Mouse (Mus musculus) erythroid progenitor cell, adult 5-6 weeks (primary cell): ENCODE measurements around the gene Vgll4. TPM values are rescaled to one million over a fixed set of nuclear protein-coding genes. Genes with fewer than 3 reads are reported as not detected.
"Not testable (repeated sequence)": the region's sequence is repeated elsewhere in the genome, so short reads cannot be mapped to it uniquely, and the experiment has no call there.

Experiments
- ATAC-seq: replicated peaks from 2 replicates; pipeline ENCODE4 v1.8.0; 2016; ENCODE audit warnings: moderate number of reproducible peaks, mild to moderate bottlenecking, moderate TSS enrichment, inconsistent platforms; ENCODE audit not compliant: poor library complexity, low FRiP score, severe bottlenecking
- total RNA-seq, 2 experiments: library from RNA; stranded (forward) in 1 of 2; stranded (reverse) in 1 of 2; fragments of 150-400 nt in 1 of 2; fragments of 186-747, 209-891 nt in 1 of 2; gene quantifications; 2 replicates each; pipeline versions ENCODE4 v1.2.3 to v1.2.4; 2015 to 2017; ENCODE audit warnings: low replicate concordance in 2 of 2

Vgll4 gene
- total RNA-seq, 2 experiments from 2014 or later = 3.3 to 6.7 TPM

DNA sequence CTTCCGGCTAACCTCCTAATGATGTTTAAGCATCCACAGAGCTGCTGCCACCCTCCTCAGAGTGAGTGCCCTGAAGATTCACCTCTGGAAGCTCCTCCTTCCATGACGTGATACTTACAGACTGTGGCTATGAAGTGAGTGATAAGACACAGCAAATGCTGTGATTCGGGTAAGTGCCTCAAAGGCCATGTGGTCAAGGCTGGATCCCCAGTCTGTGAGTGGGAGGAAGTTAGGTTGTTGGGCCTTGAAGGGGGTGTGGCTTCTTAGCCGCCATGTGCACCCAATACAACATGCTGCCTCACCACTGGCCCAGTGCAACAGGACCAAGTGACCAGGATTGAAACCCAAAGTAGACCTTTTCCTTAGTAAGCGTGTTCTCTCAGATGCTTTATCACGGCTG lies 65.6 kb downstream of the Vgll4 start:
- ATAC-seq = no peak

DNA sequence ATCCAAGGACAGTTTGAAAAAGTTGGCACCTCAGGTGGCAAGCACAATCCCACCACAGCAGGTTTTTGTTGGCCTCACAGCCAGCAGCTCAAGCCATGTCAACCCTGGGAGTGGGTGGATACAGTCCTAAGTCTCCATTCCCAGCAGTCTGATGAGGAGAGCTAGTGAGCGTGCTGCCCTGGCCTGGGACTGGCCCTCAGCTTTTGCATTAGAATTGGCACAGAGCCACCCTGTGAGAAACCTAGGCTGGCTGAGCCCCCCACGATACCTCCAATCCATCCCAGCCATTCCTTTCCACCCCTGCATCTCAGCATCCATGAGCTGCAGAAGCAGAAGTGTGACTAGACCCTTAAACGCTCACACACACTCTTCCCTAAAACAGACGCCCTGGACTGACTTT lies 67.9 kb downstream of the Vgll4 start:
- ATAC-seq = no peak

- ATAC-seq = peak; percentile 78
Observed at GRCm38 (mm10) chr6:114901321-114901824, 68.4 kb downstream of the Vgll4 start.

DNA sequence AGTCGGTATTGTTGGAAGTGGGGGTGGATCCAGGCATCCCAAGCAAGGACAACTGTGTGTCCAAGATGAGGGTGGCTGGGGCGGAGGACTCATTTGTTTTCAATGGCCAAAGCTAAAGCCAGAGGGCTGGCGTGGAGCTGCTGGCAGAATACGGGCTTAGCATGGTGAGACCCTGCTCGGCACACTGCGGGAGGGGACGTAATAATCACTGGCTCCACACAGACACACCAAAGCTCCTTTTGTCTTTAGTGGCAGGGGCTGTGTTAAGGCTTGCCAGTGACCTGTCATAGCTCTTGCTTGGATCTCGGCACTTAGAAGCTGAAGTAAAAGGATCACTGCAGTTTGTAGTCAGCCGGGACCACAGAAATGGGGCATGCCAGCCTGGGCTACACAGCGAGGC lies 69.6 kb downstream of the Vgll4 start:
- no peak for ATAC-seq

DNA sequence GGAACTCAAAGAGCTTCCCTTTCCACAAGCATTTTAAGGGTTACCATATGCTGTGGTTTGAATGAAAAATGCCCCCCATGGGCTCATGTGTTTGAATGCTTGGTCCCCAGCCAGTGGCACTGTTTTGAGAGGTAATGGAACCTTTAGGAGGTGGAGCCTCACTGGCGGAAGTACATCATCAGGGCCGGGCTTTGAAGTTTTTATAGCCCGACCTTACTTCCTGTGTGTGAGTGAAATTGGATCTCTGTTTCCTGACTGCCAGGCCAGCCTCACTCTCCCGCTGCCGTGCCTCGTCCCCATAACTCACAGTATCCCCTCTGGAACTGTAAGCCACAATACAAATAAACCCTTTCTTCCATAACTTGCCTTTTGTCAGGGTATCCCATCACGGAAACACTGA lies 70.1 kb downstream of the Vgll4 start:
- no peak for ATAC-seq

GRCm38 (mm10) chr6:114898949-114899348 lies 70.8 kb downstream of the Vgll4 start:
- ATAC-seq = no peak

- ATAC-seq = no peak
Observed at GRCm38 (mm10) chr6:114896281-114896680, 73.5 kb downstream of the Vgll4 start.

DNA sequence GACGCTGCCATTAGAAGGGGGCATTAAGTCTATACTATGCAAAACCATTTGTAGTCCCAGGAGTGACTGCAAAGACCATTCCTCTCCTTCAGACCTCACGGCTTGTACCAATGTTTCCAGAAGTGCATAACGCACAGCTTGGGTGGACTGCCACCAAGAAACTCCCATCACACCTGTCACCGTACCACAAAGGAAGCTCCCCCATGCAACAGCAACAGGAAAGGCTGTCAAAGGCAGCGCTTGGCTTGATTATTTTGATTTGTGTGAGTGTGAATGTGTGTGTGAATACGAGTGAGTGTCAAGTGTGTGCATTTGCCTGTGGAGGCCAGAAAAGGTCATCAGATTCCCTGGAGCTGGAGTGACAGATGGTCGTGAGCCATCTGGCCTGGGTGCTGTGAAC lies 74.6 kb downstream of the Vgll4 start:
- no peak for ATAC-seq

GRCm38 (mm10) chr6:114894548-114895106 lies 75.2 kb downstream of the Vgll4 start:
- no peak for ATAC-seq

DNA sequence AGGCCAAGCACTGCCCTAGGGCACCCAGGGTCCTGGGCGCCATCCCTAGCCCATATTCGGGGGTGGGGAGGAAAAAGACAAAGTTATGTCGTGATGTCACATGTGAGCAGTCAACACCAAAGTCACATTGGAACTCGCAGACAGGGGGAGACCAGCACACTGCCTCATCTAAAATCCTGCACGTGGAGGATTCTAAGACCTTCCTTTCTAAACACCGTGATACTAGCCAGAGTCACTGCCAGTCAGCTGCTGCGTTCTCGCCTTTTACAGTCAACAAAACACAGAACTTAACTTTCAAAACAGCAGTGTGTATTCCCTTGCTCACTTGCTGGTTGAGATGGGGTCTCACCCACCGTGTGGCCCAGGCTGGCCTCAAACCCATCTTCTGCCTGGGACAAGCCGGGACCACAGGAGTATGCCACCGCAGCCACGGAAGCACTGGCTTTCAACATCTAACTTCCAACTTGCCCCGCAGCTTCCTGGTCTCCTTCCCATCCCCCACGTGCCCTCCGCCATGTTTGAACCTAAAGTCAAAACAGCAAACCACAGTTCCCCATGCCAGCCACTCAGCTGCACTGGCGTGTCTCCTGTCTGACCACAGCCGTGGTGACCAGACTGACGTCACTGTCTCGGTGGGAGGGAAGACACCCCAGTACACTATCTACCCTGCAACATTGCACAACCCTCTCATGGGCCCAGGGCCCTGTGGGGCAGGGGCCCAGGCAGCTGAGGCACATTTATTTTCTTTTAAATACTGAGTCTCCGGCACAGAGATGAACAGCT lies 76.2 kb downstream of the Vgll4 start:
- no peak for ATAC-seq

- ATAC-seq = no peak
Observed at GRCm38 (mm10) chr6:114892363-114892762, 77.4 kb downstream of the Vgll4 start.

DNA sequence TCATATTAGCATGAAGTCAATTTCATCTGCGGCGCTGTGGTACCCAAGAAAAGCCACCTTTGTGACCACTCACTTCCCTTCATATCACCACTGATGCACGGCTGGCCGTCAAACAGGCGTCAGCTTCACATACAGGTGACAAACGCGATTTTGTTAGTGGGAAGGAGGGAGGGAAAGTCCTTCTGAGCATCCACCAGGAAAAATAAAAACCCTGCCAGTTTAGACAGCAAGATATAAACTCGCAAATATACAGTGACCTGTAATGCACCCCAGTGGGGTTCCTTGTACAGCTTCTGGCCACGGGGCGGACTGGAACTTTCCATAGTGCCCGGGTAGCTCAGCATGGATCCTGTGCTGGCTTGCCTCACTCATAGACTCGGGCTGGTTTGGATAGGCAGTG lies 78.0 kb downstream of the Vgll4 start:
- ATAC-seq = no peak

GRCm38 (mm10) chr6:114891272-114891671 lies 78.5 kb downstream of the Vgll4 start:
- ATAC-seq = no peak

GRCm38 (mm10) chr6:114890411-114891115 lies 79.2 kb downstream of the Vgll4 start:
- no peak for ATAC-seq

GRCm38 (mm10) chr6:114889971-114890370 lies 79.8 kb downstream of the Vgll4 start:
- ATAC-seq = not testable (repeated sequence)

DNA sequence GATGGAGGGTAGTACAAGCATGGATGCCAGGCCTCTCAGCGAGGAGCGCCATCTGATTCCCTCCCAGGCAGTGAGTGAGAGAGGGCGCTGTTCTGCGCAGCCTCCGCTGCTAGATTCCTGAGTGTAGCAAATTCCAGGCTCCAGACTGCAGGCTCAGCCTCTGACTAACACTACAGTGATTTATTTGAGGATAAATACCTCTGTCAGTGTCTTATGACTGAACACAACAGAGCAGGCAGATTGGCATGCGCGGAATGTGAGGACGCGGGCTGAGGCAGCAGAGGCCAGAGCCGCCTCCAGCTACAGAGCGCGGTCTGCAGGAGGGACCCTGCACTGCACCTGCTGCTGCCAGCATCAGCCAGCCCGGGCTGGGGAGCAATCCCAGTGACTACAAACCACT lies 80.9 kb downstream of the Vgll4 start:
- no peak for ATAC-seq

DNA sequence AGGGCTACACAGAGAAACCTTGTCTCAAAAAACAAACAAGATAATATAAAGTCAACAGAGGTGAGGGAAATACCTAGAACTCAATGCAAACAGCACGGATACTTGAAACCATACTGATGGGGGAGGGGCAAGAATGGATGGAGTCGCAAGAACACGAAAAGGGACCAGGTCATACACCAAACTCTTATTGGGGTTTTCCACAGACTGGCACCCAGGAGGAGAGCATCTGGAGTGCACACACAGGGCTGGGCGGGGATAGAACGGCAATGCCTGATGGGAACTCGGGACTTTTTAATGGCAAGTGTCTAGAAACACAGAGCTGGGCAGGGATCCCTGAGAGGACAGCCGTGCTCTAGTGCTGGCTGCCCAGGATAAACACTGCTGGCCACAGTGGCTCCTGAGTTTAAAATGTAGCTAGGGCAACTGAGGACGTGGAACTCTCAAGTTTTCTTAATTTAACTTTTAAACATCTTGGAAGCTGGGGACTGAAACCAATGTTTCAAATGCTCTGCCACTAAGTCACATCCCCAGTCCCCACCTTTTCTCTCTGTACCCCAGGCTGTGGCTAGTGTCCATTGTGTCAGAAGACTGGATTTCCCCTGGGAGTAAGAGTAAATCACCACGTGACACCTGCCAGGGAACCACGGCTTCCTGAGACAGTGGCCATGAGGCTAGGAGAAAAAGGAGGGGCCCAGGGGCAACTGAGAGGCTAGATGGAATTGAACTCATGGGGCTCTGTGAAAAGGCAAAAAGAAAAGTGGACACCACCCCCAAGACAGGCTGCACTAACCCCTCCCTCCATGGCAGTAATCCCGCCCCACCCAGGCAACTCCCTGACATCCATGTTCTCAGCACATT lies 83.1 kb downstream of the Vgll4 start:
- no peak for ATAC-seq

DNA sequence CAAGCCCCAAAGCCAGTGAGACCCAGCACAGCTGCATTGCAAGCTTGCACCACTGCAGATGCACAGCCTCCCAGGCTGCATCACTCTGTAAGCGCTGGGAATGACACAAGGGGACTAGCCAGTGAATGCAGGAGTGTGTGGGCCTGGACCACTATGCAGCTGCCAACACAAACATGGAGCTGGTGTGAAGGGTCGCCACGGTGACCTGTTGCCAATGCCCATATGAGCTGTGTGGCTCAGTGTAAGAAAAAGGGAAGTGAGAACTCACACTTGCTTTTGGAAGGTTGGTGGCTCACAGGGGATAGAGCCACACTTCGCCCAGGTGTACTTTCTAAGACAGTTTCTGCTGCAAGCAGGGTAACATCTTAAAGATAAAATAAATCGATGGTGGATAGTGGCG lies 83.8 kb downstream of the Vgll4 start:
- ATAC-seq = no peak

- no peak for ATAC-seq
Observed at GRCm38 (mm10) chr6:114885129-114885528, 84.7 kb downstream of the Vgll4 start.

- no peak for ATAC-seq
Observed at GRCm38 (mm10) chr6:114883261-114883740, 86.5 kb downstream of the Vgll4 start.
